Mouse (Mus musculus): ENCODE measurements around the gene Akt1. TPM values are rescaled to one million over a fixed set of nuclear protein-coding genes. Genes with fewer than 3 reads are reported as not detected.

Gene Akt1
- polyA plus RNA-seq, 1 experiment from 2014 or later = 99.4 TPM

DNA sequence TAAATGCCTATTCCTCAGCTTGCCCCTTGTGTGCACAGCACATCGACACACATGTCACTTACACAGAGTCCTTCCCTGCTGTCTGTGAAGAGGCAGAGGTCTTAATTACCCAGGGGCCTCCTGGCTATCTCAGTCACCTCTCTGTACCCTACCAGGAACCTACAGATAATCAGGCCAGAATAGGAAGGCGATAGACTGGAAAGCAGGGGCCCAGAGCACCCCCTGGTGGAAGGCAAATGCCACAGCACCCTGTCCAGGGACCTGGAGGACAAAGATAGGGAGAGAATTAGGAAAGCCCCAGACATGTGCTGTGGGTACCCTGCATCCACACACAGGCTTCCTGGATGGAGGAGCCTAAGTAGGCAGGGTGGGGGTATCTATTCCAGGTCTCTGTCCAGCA lies 50.9 kb downstream of the Akt1 start:
- DNase-seq (ENCODE audit: low spot score) (peak; percentile 89), ATAC-seq (replicated peaks; ENCODE audit: low FRiP score) (peak; percentile 34)
- H3K9me3 ChIP-seq (ENCODE audit: control insufficient read depth, low read length) = no peaks in the 10 kb centered on the region

DNA sequence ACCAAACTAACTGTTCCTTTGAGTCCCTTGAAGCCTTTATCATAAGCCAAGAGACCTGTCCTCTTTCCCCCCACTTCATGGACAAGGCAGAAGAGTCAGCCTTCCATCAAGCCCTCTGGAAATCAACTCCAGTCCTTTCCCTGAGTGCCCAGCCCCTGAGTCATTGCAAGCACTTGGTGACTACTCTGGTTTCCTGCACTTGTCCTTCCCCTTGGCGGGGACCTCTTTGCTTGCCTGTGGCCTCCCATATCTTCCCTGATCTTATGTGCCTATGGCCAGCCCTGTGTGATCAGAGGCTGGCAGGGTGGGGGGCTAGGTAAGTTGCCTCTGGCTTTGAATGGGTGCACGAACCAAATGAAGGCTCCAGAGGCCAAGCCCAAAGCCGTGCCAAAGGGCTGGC lies 52.8 kb downstream of the Akt1 start:
- Histone ChIP-seq H3K36me3 (ENCODE audit: control insufficient read depth, insufficient read depth, low read length) (no peaks in the 10 kb centered on the region), H3K9ac (ENCODE audit: low read length) (no peak overlapping the region), H3K9me3 (ENCODE audit: control insufficient read depth, low read length) (no peaks in the 10 kb centered on the region), H3K4me2 (ENCODE audit: low read depth, low read length, severe bottlenecking) (no peak overlapping the region), H3K27me3 (ENCODE audit: control insufficient read depth, insufficient read depth, low read length) (peaks cover 16% of the 10 kb centered on the region), H3K4me1 (replicated peaks; ENCODE audit: control insufficient read depth, insufficient read depth, low read length) (peaks cover 12% of the 10 kb centered on the region; the same call in 1 of the 2 replicates), H3K4me3 (ENCODE audit: low read depth, low read length) (no peak overlapping the region), H3K27ac (ENCODE audit: low read depth, low read length) (no peak overlapping the region)
- DNase-seq (ENCODE audit: low spot score) (no peak), ATAC-seq (replicated peaks; ENCODE audit: low FRiP score) (no peak)
- 79% methylated on average over 3 of the region's 3 CpGs for WGBS

More for the DNA sequence above, 50.9 kb downstream of the Akt1 start:
- Histone ChIP-seq H3K4me3 (ENCODE audit: low read depth, low read length) (no peak overlapping the region), H3K27ac (ENCODE audit: low read depth, low read length) (no peak overlapping the region), H3K36me3 (ENCODE audit: control insufficient read depth, insufficient read depth, low read length) (no peaks in the 10 kb centered on the region), H3K9ac (ENCODE audit: low read length) (no peak overlapping the region), H3K4me2 (ENCODE audit: low read depth, low read length, severe bottlenecking) (no peak overlapping the region), H3K27me3 (ENCODE audit: control insufficient read depth, insufficient read depth, low read length) (peaks cover 15% of the 10 kb centered on the region), H3K4me1 (replicated peaks; ENCODE audit: control insufficient read depth, insufficient read depth, low read length) (peaks cover 12% of the 10 kb centered on the region; the same call in 1 of the 2 replicates)
- 23% methylated on average over 2 of the region's 2 CpGs for WGBS

DNA sequence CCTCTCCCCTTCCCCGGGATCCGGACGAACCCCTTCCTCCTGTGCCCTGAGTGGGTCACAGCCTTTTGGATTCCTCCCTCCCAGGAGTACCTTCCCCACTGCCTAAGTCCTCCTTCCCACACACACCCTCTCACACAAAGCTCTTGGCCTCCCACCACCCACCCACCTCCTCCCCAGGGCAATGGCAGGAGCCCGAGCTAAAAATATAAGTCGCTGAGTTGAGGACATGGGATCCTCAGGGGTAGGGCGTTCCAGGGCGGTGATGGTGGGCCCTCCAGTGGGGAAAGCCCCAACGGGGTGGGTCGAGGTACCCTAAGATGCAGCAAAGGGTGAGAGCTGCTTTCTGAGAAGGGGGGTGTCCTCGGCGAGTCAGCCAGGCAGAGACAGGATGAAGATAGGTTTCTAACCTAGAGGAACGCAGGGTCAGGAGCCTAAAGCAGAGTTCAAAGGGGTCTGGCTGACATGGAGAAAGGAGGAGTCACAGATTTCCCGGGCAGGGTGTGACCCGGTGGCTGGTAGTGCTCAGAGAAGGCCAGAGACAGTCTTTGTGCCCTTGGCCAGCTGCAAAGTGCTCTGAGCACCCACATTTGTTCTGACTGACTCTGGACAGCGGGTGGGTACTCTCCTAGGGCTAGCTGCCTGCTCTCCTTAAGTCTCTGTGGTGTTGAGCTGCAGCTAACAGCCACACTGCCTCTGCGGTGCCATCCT lies 54.2 kb downstream of the Akt1 start:
- Histone ChIP-seq H3K4me2 (ENCODE audit: low read depth, low read length, severe bottlenecking) (peak overlapping the region; percentile 97), H3K9me3 (ENCODE audit: control insufficient read depth, low read length) (no peaks in the 10 kb centered on the region), H3K9ac (ENCODE audit: low read length) (peak overlapping the region; percentile 72), H3K4me1 (replicated peaks; ENCODE audit: control insufficient read depth, insufficient read depth, low read length) (peaks cover 12% of the 10 kb centered on the region; the same call in 1 of the 2 replicates), H3K27me3 (ENCODE audit: control insufficient read depth, insufficient read depth, low read length) (peaks cover 16% of the 10 kb centered on the region), H3K36me3 (ENCODE audit: control insufficient read depth, insufficient read depth, low read length) (no peaks in the 10 kb centered on the region), H3K27ac (ENCODE audit: low read depth, low read length) (no peak overlapping the region), H3K4me3 (ENCODE audit: low read depth, low read length) (peak overlapping the region; percentile 48)
- ATAC-seq (replicated peaks; ENCODE audit: low FRiP score) (0 out of 2 replicates have a peak, but pooled peaks have one; percentile 1), DNase-seq (ENCODE audit: low spot score) (no peak)
- 12% methylated on average over 16 of the region's 16 CpGs for WGBS

DNA sequence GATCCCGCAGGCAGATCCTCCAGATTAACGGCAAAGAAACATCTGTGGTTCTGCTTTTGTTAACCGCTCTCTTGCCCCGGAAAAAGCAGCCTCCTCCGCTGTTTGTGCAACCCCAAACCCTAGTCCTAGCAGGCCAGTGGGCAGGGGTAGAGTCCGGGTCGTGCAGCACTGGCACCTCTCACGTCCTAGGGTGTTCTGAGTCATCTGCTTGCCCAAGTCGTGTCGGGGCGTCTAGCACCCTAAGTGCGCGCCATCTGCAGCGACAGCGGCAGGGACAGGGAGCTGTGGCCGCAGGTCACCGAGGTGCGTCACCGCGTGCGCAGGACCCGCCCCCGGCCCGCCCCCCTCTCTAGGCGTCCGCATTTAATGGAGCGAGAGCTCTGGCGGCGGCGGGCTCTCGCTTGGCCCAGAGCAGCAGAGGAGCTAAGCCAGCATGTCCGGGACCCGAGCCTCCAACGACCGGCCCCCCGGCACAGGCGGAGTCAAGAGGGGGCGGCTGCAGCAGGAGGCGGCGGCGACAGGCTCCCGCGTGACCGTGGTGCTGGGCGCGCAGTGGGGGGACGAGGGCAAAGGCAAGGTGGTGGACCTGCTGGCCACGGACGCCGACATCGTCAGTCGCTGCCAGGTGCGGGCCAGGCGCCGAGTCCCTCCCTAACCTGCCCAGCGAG lies 54.9 kb downstream of the Akt1 start, which contains the start of gene Adssl1:
TSS of gene Adssl1 (plus strand) at position 360 of the 668 bp plus-strand sequence.
- peak within 1 kb of the TSS; percentile 48 for H3K4me3 ChIP-seq (ENCODE audit: low read depth, low read length)
- H3K9ac ChIP-seq (ENCODE audit: low read length) = peak within 1 kb of the TSS; percentile 72
- H3K27me3 ChIP-seq (ENCODE audit: control insufficient read depth, insufficient read depth, low read length) = peaks cover 16% of the 10 kb centered on the region
- H3K9me3 ChIP-seq (ENCODE audit: control insufficient read depth, low read length) = no peaks in the 10 kb centered on the region
- ATAC-seq (replicated peaks; ENCODE audit: low FRiP score) = peak; percentile 52
- under 1% methylated on average over 55 of the region's 56 CpGs for WGBS
- H3K4me2 ChIP-seq (ENCODE audit: low read depth, low read length, severe bottlenecking) = peak within 1 kb of the TSS; percentile 97
- peak; percentile 81 for DNase-seq (ENCODE audit: low spot score)
- peaks cover 12% of the 10 kb centered on the region; the same call in 1 of the 2 replicates for H3K4me1 ChIP-seq (replicated peaks; ENCODE audit: control insufficient read depth, insufficient read depth, low read length)
- no peak within 1 kb of the TSS for H3K27ac ChIP-seq (ENCODE audit: low read depth, low read length)
- no peaks in the 10 kb centered on the region for H3K36me3 ChIP-seq (ENCODE audit: control insufficient read depth, insufficient read depth, low read length)

DNA sequence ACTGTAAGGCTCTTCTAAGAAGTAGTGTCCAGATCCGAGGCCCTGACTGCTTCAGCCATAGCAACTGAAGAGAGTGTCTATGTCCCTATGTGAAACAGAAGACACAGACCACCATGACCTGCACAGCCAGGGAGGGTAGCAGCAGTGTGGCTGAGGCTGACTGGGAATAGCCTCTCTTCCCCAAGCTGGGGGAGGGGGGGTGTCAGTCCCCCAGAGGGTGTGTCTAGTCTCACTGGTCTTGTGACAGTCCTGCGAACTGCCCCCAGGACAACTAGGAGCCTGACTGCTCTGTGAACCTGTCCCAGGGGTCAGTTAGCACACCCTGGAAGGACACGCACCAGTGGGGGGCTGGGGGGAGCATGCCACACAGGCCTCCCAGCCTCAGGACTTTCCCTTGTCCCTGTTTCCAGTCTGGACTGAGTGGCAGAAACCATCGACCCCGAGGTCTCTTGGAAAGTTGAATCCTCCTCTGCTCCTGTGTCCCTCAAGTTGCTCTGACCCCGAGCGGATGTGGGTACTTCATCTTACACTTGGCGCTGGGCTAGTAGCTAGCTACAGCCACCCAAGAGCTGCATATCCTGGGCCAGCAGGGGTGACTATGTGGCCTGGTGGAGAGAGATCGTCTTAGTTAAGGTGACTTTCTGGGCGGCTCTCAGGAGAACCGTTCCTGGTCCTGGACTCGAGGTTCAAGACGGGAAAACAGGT lies 55.6 kb downstream of the Akt1 start:
- 28% methylated on average over 13 of the region's 13 CpGs for WGBS
- Histone ChIP-seq H3K36me3 (ENCODE audit: control insufficient read depth, insufficient read depth, low read length) (no peaks in the 10 kb centered on the region), H3K4me3 (ENCODE audit: low read depth, low read length) (peak overlapping the region; percentile 48; the same call in 1 of the 2 replicates), H3K9ac (ENCODE audit: low read length) (peak overlapping the region; percentile 72), H3K27me3 (ENCODE audit: control insufficient read depth, insufficient read depth, low read length) (peaks cover 16% of the 10 kb centered on the region), H3K9me3 (ENCODE audit: control insufficient read depth, low read length) (no peaks in the 10 kb centered on the region), H3K27ac (ENCODE audit: low read depth, low read length) (no peak overlapping the region), H3K4me1 (replicated peaks; ENCODE audit: control insufficient read depth, insufficient read depth, low read length) (peaks cover 12% of the 10 kb centered on the region; the same call in 1 of the 2 replicates), H3K4me2 (ENCODE audit: low read depth, low read length, severe bottlenecking) (peak overlapping the region; percentile 97)
- no peak for DNase-seq (ENCODE audit: low spot score)
- ATAC-seq (replicated peaks; ENCODE audit: low FRiP score) = no peak

DNA sequence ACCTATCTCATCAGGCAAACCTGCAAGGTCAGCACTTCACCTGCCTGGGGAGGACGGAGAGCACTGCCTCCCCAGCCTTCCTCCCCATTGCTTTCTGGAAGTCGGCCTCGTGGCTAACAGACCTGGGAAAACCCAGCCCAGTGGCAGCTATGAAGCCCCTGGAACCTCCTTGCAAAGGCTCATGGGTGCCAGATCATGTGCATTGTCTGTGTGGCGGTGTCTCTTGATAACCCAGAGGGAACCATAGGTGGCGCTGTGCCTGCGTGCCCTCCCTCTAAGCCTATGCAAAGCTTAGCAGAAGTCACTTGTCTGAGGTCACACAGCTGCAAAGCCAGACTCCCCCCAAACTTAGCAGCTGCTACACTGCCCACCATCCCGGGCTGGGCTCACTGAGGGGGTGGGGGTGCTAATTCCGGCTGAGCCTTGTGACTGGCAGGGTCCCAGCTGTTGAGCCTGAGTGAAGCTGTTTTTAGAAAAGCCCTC lies 56.7 kb downstream of the Akt1 start:
- Histone ChIP-seq H3K9ac (ENCODE audit: low read length) (no peak overlapping the region), H3K4me1 (replicated peaks; ENCODE audit: control insufficient read depth, insufficient read depth, low read length) (peaks cover 12% of the 10 kb centered on the region; the same call in 1 of the 2 replicates), H3K36me3 (ENCODE audit: control insufficient read depth, insufficient read depth, low read length) (no peaks in the 10 kb centered on the region), H3K27ac (ENCODE audit: low read depth, low read length) (no peak overlapping the region), H3K4me3 (ENCODE audit: low read depth, low read length) (no peak overlapping the region), H3K4me2 (ENCODE audit: low read depth, low read length, severe bottlenecking) (no peak overlapping the region), H3K9me3 (ENCODE audit: control insufficient read depth, low read length) (no peaks in the 10 kb centered on the region), H3K27me3 (ENCODE audit: control insufficient read depth, insufficient read depth, low read length) (peaks cover 16% of the 10 kb centered on the region)
- 15% methylated on average over 8 of the region's 8 CpGs for WGBS
- ATAC-seq (replicated peaks; ENCODE audit: low FRiP score) (peak; percentile 73), DNase-seq (ENCODE audit: low spot score) (peak; percentile 80)

DNA sequence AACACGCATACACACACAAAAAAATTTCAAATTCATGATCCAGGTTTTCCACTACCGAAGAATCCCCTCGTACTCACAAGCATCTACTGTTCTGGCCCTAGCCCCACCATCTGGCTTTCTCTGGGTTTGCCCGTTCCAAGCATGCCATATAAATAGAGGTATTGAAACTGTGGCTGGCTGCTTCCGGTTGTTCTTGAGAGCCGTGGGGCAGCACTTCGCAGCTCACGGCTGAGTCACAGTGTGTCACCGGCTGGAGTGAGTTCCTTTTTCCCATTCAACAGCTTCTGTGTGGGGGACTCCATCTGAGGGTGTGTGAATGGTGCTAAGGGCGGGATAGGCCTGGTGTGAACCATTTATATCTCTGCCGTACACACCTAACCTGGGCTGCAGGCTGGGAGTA lies 57.5 kb downstream of the Akt1 start:
- Histone ChIP-seq H3K36me3 (ENCODE audit: control insufficient read depth, insufficient read depth, low read length) (no peaks in the 10 kb centered on the region), H3K4me3 (ENCODE audit: low read depth, low read length) (no peak overlapping the region), H3K4me1 (replicated peaks; ENCODE audit: control insufficient read depth, insufficient read depth, low read length) (peaks cover 12% of the 10 kb centered on the region; the same call in 1 of the 2 replicates), H3K27ac (ENCODE audit: low read depth, low read length) (no peak overlapping the region), H3K4me2 (ENCODE audit: low read depth, low read length, severe bottlenecking) (no peak overlapping the region), H3K27me3 (ENCODE audit: control insufficient read depth, insufficient read depth, low read length) (peaks cover 16% of the 10 kb centered on the region), H3K9me3 (ENCODE audit: control insufficient read depth, low read length) (no peaks in the 10 kb centered on the region), H3K9ac (ENCODE audit: low read length) (no peak overlapping the region)
- WGBS = 92% methylated on average over 11 of the region's 11 CpGs
- ATAC-seq (replicated peaks; ENCODE audit: low FRiP score) (no peak), DNase-seq (ENCODE audit: low spot score) (no peak)

DNA sequence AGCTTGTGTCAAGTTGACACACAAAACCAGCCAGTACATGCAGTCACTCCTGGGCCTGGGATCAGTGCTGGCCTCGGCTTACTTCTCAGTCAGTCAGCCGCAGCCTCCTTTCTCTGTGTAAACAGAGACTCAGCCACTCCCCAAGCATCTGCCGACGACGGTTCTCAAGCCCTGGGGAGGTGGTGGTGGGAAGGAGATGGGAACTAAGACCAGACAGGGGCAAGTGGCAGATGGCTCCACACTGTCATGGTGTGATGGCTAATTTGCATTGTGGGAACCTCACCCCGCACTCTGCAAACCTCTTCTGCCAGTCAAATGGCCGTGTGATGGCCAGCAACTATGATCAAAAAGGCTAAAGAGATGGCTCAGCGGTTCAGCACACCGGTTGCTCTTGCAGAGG lies 58.0 kb downstream of the Akt1 start:
- Histone ChIP-seq H3K27me3 (ENCODE audit: control insufficient read depth, insufficient read depth, low read length) (peaks cover 16% of the 10 kb centered on the region), H3K9me3 (ENCODE audit: control insufficient read depth, low read length) (no peaks in the 10 kb centered on the region), H3K27ac (ENCODE audit: low read depth, low read length) (no peak overlapping the region), H3K4me3 (ENCODE audit: low read depth, low read length) (no peak overlapping the region), H3K4me1 (replicated peaks; ENCODE audit: control insufficient read depth, insufficient read depth, low read length) (peaks cover 12% of the 10 kb centered on the region; the same call in 1 of the 2 replicates), H3K36me3 (ENCODE audit: control insufficient read depth, insufficient read depth, low read length) (no peaks in the 10 kb centered on the region), H3K4me2 (ENCODE audit: low read depth, low read length, severe bottlenecking) (no peak overlapping the region), H3K9ac (ENCODE audit: low read length) (no peak overlapping the region)
- DNase-seq (ENCODE audit: low spot score) (no peak), ATAC-seq (replicated peaks; ENCODE audit: low FRiP score) (no peak)
- WGBS = 66% methylated on average over 9 of the region's 9 CpGs

Measured in forebrain, embryonic 11.5 days (tissue).